Mouse (Mus musculus): Measurements from ENCODE around the gene H2-D1. TPM values are rescaled to one million over a fixed set of nuclear protein-coding genes. Genes with fewer than 3 reads are reported as not detected.

Gene H2-D1
- polyA plus RNA-seq, 1 experiment from 2014 or later: 141 TPM

DNA sequence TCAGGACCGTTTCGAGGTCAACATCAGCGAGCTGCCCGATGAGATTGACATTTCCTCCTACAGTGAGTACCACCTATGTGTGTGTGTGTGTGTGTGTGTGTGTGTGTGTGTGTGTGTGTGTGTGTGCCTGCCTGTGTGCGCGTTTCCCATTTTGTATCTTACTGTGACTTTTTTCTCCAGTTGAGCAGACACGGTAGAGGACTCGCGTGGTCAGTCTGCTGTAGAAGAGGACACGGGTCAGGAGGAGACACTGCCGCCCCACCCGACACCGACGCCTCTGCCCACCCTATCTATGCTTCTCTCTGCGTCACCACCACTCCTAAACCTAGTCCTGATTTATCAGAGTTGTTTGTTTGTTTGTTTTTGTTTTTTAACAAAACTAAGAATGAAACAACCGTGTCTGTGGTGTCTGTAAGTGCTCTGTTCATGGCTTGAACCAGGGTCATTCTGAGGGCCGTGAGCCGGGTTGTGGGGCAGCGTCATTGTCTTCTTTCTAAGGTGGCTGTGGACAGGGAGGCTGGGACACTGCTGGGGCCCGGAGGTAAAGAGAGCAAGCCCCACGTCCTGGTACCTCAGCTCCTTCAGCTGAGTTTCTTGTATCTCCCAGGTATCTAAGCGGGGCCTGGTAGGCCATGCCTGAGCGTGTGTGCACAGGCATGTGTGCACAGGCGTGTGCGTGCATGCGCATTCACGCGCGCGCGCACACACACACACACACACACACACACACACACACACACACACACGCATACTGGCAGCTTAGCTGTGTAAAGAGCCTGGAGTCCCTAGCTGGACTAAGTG, 9.0 kb upstream of the H2-D1 start:
- Histone ChIP-seq H3K4me1 (replicated peaks; ENCODE audit: control insufficient read depth, insufficient read depth, low read length) (peaks cover 4% of the 10 kb centered on the region), H3K9me3 (ENCODE audit: control insufficient read depth, low read length) (no peaks in the 10 kb centered on the region), H3K9ac (ENCODE audit: low read length) (no peak overlapping the region), H3K4me3 (ENCODE audit: low read length) (no peak overlapping the region), H3K27me3 (ENCODE audit: control insufficient read depth, insufficient read depth, low read depth, low read length) (no peaks in the 10 kb centered on the region), H3K36me3 (ENCODE audit: control insufficient read depth, insufficient read depth, low read length) (peaks cover 49% of the 10 kb centered on the region), H3K4me2 (ENCODE audit: low read depth, low read length) (no peak overlapping the region), H3K27ac (ENCODE audit: low read length) (no peak overlapping the region)
- WGBS: 79% methylated on average over 32 of the region's 32 CpGs
- ATAC-seq (ENCODE audit: low read depth): no peak

DNA sequence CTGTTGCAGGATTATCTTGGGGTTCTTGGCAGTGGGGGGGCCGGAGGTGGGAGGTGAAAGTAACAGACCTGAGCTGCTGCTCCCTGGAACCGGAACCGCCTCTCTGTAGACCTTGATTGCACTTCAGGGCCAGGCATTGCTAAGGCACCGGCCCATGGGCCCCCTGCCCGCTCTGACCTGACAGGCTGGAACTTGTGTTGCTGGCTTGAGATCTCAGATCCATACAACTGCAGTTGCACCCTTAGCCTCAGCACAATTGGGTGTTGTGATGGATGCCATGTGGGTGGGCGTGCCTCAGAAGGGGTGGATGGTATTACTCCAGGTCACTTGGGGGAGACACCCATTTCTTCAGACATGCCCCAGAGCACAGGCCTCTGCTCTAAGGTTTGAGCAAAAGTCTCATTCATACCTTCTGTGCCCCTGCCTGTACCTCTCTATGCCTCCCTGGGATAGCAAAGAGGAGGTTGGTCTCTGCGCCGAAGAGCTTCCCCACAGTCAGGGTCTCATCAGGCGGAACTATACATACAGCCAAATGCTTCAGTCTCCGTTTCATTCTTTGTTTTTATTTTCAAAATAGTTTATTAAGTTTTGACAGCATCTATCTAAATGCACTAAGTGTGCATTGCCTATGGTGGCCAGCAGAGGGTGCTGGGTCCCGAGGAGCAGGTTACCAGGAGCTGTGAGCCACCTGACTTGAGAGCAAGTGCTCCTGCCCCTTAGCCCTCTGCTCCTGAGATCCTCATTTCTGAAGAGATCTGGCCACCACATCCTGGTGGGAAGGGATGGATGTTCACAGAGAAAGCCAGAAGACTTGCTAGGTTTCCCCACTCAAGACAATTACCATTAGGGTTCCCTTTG, 8.1 kb upstream of the H2-D1 start:
- H3K9me3 ChIP-seq (ENCODE audit: control insufficient read depth, low read length): no peaks in the 10 kb centered on the region
- no peak overlapping the region for H3K9ac ChIP-seq (ENCODE audit: low read length)
- ATAC-seq (ENCODE audit: low read depth): no peak; the same call in 1 of the 2 replicates
- H3K4me3 ChIP-seq (ENCODE audit: low read length): no peak overlapping the region
- peaks cover 7% of the 10 kb centered on the region for H3K4me1 ChIP-seq (replicated peaks; ENCODE audit: control insufficient read depth, insufficient read depth, low read length)
- H3K4me2 ChIP-seq (ENCODE audit: low read depth, low read length): no peak overlapping the region
- WGBS: 52% methylated on average over 11 of the region's 11 CpGs
- H3K36me3 ChIP-seq (ENCODE audit: control insufficient read depth, insufficient read depth, low read length): peaks cover 39% of the 10 kb centered on the region
- H3K27ac ChIP-seq (ENCODE audit: low read length): no peak overlapping the region
- H3K27me3 ChIP-seq (ENCODE audit: control insufficient read depth, insufficient read depth, low read depth, low read length): no peaks in the 10 kb centered on the region

DNA sequence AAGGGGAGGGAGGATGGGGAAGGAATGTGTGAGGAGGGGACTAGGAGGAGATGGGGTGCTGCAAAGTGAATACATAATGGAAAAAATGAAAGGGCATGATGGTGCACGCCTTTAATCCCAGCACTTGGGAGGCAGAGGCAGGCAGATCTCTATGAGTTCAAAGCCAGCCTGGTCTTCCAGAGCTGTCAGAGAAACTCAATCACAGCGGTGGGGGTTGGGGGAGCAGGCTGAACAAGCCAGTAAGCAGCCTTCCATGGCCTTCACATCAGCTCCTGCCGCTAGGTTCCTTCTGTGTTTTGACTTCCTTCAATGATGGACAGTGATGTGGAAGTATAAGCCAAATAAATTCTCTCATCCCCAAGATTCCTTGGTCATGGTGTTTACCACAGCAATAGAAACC, 7.2 kb upstream of the H2-D1 start:
- Histone ChIP-seq H3K36me3 (ENCODE audit: control insufficient read depth, insufficient read depth, low read length) (peaks cover 31% of the 10 kb centered on the region), H3K27ac (ENCODE audit: low read length) (no peak overlapping the region), H3K9ac (ENCODE audit: low read length) (no peak overlapping the region), H3K27me3 (ENCODE audit: control insufficient read depth, insufficient read depth, low read depth, low read length) (peaks cover 2% of the 10 kb centered on the region; the same call in 1 of the 2 replicates), H3K9me3 (ENCODE audit: control insufficient read depth, low read length) (no peaks in the 10 kb centered on the region), H3K4me1 (replicated peaks; ENCODE audit: control insufficient read depth, insufficient read depth, low read length) (peaks cover 7% of the 10 kb centered on the region), H3K4me3 (ENCODE audit: low read length) (no peak overlapping the region), H3K4me2 (ENCODE audit: low read depth, low read length) (no peak overlapping the region)
- no peak for ATAC-seq (ENCODE audit: low read depth)
- WGBS: 59% methylated on average over 3 of the region's 3 CpGs

DNA sequence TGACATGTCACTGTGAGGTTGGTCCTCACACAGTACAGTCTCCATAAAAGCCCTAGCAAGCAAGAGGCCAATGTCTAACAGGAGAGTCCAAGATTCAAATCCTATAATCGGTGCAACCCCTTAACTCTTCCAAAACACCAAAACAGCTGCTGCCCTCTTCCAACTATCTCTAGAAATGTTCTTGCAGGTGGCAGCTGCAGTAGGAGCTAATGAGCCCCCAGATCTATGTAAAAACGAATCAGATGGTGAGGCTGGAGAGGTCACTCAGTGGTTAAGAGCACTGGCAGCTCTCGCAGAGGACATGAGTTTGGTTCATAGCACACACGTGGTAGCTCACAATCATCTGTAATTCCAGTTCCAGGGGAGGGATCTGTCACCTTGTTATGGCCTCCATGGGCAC, 6.8 kb upstream of the H2-D1 start:
- H3K9me3 ChIP-seq (ENCODE audit: control insufficient read depth, low read length): no peaks in the 10 kb centered on the region
- H3K4me1 ChIP-seq (replicated peaks; ENCODE audit: control insufficient read depth, insufficient read depth, low read length): peaks cover 7% of the 10 kb centered on the region
- no peak overlapping the region for H3K4me3 ChIP-seq (ENCODE audit: low read length)
- H3K9ac ChIP-seq (ENCODE audit: low read length): no peak overlapping the region
- ATAC-seq (ENCODE audit: low read depth): no peak
- WGBS: 49% methylated on average over 4 of the region's 4 CpGs
- H3K27me3 ChIP-seq (ENCODE audit: control insufficient read depth, insufficient read depth, low read depth, low read length): peaks cover 2% of the 10 kb centered on the region; the same call in 1 of the 2 replicates
- peaks cover 27% of the 10 kb centered on the region for H3K36me3 ChIP-seq (ENCODE audit: control insufficient read depth, insufficient read depth, low read length)
- no peak overlapping the region for H3K27ac ChIP-seq (ENCODE audit: low read length)
- H3K4me2 ChIP-seq (ENCODE audit: low read depth, low read length): no peak overlapping the region

DNA sequence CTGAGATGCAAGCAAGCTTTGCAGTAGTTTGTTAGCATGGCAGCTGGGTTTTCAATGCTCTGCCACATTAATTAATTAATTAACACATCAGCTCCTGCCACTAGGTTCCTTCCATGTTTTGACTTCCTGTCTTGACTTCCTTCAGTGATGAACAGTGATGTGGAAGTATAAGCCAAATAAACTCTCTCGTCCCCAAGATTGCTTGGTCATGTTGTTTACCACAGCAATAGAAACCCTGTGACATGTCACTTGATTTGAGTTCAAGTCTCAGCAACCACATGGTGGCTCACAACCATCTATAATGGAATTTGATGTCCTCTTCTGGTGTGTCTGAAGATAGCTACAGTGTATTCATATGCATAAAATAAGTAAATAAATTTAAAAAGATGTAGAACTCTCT, 5.2 kb upstream of the H2-D1 start:
- 45% methylated on average over 1 of the region's 1 CpGs for WGBS
- no peaks in the 10 kb centered on the region for H3K9me3 ChIP-seq (ENCODE audit: control insufficient read depth, low read length)
- no peak overlapping the region for H3K9ac ChIP-seq (ENCODE audit: low read length)
- no peak overlapping the region for H3K27ac ChIP-seq (ENCODE audit: low read length)
- peaks cover 7% of the 10 kb centered on the region for H3K4me1 ChIP-seq (replicated peaks; ENCODE audit: control insufficient read depth, insufficient read depth, low read length)
- peaks cover 7% of the 10 kb centered on the region; the same call in 1 of the 2 replicates for H3K27me3 ChIP-seq (ENCODE audit: control insufficient read depth, insufficient read depth, low read depth, low read length)
- peak overlapping the region; percentile 59; the same call in 1 of the 2 replicates for H3K4me2 ChIP-seq (ENCODE audit: low read depth, low read length)
- no peak overlapping the region for H3K4me3 ChIP-seq (ENCODE audit: low read length)
- ATAC-seq (ENCODE audit: low read depth): no peak
- H3K36me3 ChIP-seq (ENCODE audit: control insufficient read depth, insufficient read depth, low read length): peaks cover 13% of the 10 kb centered on the region

DNA sequence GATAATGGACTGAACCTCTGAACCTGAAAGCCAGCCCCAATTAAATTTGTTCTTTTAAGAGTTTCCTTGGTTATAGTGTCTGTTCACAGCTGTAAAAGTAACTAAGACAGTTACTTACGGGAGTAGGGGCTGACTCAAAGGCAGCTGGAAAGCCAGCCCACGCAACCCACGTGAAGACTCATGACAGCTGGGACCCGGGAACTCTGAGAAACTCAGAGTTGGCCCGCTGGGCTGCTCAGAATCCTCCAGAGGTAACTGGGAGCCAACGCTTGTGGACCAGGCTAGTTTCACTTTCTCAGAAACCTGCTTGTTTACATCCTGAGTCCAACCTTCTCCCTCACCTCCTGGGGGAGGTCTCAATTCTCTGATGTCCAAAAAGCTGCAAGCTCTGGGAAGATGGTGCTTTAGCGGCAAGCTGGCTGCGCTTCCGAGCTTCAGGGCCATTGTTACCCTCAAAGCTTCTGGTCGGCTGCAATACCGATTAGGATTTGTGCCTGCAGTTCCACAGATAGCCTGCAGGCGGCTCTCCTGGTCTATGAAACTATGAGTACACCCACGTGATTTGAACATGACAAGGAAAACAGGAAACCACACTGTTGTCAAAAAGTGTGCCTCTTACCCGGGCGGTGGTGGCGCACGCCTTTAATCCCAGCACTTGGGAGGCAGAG, 4.6 kb upstream of the H2-D1 start:
- no peak overlapping the region for H3K27ac ChIP-seq (ENCODE audit: low read length)
- H3K9ac ChIP-seq (ENCODE audit: low read length): peak overlapping the region; percentile 55; the same call in 1 of the 2 replicates
- H3K36me3 ChIP-seq (ENCODE audit: control insufficient read depth, insufficient read depth, low read length): peaks cover 8% of the 10 kb centered on the region
- H3K4me3 ChIP-seq (ENCODE audit: low read length): peak overlapping the region; percentile 46
- H3K4me1 ChIP-seq (replicated peaks; ENCODE audit: control insufficient read depth, insufficient read depth, low read length): peaks cover 7% of the 10 kb centered on the region
- peaks cover 8% of the 10 kb centered on the region; the same call in 1 of the 2 replicates for H3K27me3 ChIP-seq (ENCODE audit: control insufficient read depth, insufficient read depth, low read depth, low read length)
- ATAC-seq (ENCODE audit: low read depth): peak; percentile 29
- H3K9me3 ChIP-seq (ENCODE audit: control insufficient read depth, low read length): no peaks in the 10 kb centered on the region
- WGBS: 11% methylated on average over 17 of the region's 17 CpGs
- peak overlapping the region; percentile 59 for H3K4me2 ChIP-seq (ENCODE audit: low read depth, low read length)

DNA sequence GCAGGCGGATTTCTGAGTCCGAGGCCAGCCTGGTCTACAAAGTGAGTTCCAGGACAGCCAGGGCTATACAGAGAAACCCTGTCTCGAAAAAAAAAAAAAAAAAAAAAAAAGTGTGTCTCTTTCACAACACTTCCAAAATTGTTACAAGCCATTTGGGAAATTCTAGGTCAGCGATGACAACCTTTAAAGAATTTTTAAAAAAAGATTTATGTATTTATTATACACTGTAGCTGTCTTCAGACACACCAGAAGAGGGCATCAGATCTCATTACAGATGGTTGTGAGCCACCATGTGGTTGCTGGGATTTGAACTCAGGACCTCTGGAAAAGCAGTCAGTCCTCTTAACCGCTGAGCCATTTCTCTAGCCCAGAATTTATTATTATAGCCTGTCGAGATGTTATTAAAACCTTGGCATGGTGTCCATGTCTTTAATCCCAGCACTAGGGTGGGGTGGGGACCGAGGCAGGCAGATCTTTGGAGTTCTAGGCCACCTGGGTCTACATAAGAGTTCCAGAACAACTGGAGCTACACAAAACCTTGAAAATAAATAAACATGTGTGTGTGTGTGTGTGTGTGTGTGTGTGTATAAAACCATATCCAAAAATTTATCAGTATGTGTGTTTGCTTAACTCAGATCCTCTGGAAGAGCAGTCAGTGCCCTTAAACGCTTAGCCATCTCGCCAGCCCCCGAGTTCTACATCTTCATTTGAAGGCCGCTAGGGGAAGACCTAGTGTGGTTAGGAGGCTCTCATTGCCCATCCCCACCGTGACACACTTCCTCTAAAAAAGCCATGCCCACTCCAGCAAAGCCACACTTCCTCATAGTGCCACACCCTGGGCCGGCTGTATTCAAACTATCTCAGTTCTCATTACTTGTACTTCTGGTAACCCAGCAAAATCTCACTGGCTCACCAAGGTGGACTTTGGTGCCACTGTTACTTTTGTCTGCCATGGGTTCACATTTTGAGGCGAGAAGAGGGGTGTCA, 3.7 kb upstream of the H2-D1 start:
- no peak for ATAC-seq (ENCODE audit: low read depth)
- H3K4me3 ChIP-seq (ENCODE audit: low read length): no peak overlapping the region
- peaks cover under 1% of the 10 kb centered on the region; the same call in 1 of the 2 replicates for H3K36me3 ChIP-seq (ENCODE audit: control insufficient read depth, insufficient read depth, low read length)
- no peak overlapping the region for H3K4me2 ChIP-seq (ENCODE audit: low read depth, low read length)
- WGBS: 54% methylated on average over 13 of the region's 14 CpGs
- no peak overlapping the region for H3K9ac ChIP-seq (ENCODE audit: low read length)
- no peak overlapping the region for H3K27ac ChIP-seq (ENCODE audit: low read length)
- H3K27me3 ChIP-seq (ENCODE audit: control insufficient read depth, insufficient read depth, low read depth, low read length): peaks cover 10% of the 10 kb centered on the region; the same call in 1 of the 2 replicates
- peaks cover 7% of the 10 kb centered on the region for H3K4me1 ChIP-seq (replicated peaks; ENCODE audit: control insufficient read depth, insufficient read depth, low read length)
- no peaks in the 10 kb centered on the region for H3K9me3 ChIP-seq (ENCODE audit: control insufficient read depth, low read length)

DNA sequence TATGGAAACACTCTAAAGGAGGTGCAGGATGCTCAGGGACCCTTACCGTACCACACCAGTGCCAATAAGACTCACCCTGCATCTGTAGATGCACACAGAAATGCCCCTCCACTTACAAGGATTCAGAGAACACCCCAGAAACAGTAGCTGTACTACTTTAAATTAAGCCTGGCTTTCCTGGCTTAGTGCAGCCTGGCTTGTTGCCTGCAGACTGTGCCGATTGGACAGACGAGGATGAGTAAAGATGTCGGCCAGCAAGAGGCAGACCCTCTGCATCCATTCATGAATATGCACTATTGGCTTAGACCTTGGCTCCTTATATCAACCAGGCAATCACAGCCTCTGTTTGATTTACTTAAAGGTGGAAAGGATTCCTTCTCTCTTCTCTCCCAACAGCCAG, 2.9 kb upstream of the H2-D1 start:
- Histone ChIP-seq H3K4me2 (ENCODE audit: low read depth, low read length) (no peak overlapping the region), H3K27ac (ENCODE audit: low read length) (no peak overlapping the region), H3K36me3 (ENCODE audit: control insufficient read depth, insufficient read depth, low read length) (no peaks in the 10 kb centered on the region), H3K9ac (ENCODE audit: low read length) (no peak overlapping the region), H3K4me1 (replicated peaks; ENCODE audit: control insufficient read depth, insufficient read depth, low read length) (peaks cover 7% of the 10 kb centered on the region), H3K27me3 (ENCODE audit: control insufficient read depth, insufficient read depth, low read depth, low read length) (peaks cover 10% of the 10 kb centered on the region; the same call in 1 of the 2 replicates), H3K4me3 (ENCODE audit: low read length) (no peak overlapping the region), H3K9me3 (ENCODE audit: control insufficient read depth, low read length) (no peaks in the 10 kb centered on the region)
- no peak for ATAC-seq (ENCODE audit: low read depth)
- 64% methylated on average over 4 of the region's 4 CpGs for whole genome bisulfite sequencing
